Mouse (Mus musculus) erythroblast, embryonic 14.5 days (primary cell): ENCODE data around the gene Dgke.

Source experiments
- GATA1 ChIP-seq: IDR thresholded peaks from 2 replicates; pipeline ENCODE4 v1.6.1; 2012; ENCODE audit warnings: low read length, inconsistent platforms, mixed read lengths
- TAL1 ChIP-seq: IDR thresholded peaks from 3 replicates; pipeline ENCODE4 v1.6.1; 2012; ENCODE audit warnings: low read length, inconsistent platforms, mixed read lengths

GRCm38 (mm10) chr11:89051767-89052166 is 14.9 kb downstream of the Dgke start:
- TF ChIP-seq TAL1 (no peak), GATA1 (no peak)
